Mouse (Mus musculus): Measurements from ENCODE around the gene Unc5cl.

Gene Unc5cl

GRCm38 (mm10) chr17:48454688-48455087 is at the start of gene Unc5cl:
Unc5cl (plus strand) TSS chr17:48454901.
- DNase-seq (ENCODE audit: low read depth), result no peak

DNA sequence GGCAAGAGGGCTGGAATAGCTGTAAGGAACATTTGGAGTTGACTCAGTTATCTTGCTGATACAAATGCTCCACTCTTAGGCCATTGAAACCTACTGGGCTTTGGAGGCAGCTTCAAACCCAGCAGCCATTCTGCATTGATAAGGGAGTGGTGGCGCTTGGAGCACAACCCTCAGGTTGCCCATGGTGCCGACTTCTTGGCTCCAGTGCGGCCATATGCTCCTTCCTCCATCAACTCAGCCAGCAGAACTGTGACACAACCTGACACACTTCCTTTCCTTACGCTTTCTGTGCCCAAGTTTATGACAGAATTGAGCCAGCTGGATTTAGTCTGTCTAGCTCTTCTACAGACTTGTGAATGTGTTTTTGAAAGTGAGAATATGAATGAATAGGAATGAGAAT is 47.5 kb upstream of the Unc5cl start:
- no peak for DNase-seq (ENCODE audit: low read depth)

DNA sequence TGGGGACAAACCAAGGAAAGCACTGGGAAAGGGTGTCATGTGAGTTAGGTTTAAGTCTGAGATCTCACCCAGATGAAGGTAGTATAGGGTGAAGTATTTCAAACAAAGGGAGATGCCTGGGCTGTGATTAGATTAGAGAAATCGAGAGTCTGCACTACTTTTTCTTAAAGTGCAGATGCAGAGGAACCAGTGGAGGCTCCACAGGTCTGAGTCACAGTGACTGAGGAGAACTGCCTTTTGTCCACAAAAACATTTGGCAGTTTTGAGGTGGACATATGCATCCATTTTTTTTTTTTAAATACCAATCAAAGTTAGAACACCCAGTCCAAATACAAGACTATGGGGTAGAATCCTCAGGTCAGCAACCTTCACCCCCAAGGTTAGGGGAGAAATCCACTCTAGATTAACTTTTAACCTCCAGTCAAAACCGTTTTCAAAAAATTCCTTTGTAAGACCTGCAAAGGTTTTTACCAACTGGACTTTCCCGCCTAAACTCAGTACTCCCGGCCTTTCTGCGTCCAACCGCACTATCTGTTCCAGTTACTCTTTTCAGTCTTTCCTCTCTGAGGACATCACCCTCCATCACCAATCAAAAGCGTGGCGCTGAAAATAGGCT is 46.7 kb upstream of the Unc5cl start:
- peak; percentile 51 for DNase-seq (ENCODE audit: low read depth)

DNA sequence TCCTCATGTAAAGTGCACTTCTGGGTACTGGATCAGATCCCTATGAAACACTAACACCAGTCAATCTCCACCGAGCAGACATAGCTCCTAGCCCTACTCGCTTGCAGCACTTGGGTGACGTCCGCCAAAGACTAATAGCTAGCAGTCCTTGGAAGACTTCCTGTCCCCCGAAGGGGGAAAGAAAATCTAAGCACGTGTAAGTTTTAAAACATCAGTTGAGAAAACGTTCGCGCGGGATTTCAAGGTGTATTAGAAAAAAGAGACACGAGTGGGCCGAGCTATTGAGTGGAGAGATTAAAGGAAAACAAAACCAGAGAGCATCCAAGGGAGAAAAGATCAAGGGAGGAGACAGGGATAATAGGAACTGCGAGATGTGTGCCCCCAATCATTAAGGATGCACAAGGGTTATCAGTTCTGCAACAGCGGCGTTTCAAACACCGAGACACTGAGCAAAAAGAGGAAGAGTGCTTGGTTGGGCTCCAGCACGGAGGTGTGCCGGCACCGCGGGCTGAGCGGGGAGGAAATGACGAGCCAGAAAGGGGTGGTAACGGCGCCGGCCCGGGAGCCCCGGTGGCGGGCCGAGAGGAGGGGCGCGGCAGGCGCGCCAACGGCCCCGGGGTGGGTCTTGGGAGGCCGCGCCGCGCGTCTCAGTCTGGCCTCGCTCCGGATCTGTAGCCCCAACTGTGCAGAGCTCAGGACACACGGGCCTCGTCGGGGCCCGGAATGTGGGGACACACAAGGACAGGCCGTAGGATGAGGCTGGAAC is 46.0 kb upstream of the Unc5cl start:
- DNase-seq (ENCODE audit: low read depth), result peak; percentile 85

DNA sequence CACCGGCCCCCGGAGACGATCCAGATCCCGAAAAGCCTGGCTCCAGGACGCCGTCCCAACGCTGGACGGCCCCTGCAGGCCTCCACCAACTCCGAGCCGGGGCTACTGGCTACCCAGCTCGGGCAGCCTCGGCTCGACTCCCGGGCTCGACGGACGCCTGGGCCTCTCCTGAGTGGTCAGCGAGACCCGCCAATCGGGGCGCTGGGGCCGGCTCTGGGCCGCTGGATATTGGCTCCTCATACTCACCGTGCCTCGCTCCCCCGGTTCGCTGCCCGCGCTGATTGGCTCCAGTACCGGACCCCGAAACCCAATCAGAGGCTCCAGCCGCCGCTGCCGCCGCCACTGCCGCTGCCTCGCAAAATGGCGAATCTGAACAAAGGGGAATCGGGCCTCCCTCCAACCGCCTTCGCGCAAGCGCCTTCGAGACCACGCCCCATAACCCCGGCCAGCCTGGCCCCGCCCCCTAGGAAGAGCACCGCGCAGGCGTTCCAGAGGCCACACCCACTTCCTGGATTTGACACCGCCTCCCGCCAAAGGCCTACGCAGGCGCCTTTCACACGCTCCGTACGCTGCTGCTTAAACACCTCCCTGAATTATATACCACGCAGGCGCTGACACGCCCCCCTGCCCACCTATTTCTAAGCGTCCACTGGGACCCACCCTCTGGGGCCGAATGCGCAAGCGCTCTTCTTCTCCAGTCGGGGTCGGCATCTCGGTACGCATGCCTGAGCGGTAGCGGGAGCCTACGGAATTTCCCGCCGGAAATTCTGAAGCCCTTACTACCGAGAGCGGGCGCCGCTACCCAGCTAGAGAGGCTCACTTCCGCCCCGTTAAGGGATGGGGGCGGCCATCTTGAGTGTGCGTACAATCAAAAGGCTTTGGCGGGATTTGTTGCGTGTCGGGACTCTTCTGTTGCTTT is 45.1 kb upstream of the Unc5cl start, which contains the start of the genes Nfya and Oard1:
Nfya (minus strand) TSS at position 527 of the 919 bp plus-strand sequence.
Oard1 (plus strand) TSS at position 635 of the 919 bp plus-strand sequence.
- peak; percentile 100 for DNase-seq (ENCODE audit: low read depth)

- DNase-seq (ENCODE audit: low read depth), result no peak
These were observed 44.4 kb upstream of the Unc5cl start for GRCm38 (mm10) chr17:48410299-48410785.

GRCm38 (mm10) chr17:48411241-48411640 is 43.5 kb upstream of the Unc5cl start:
- no peak for DNase-seq (ENCODE audit: low read depth)

- DNase-seq (ENCODE audit: low read depth), result peak; percentile 72
These were observed 38.7 kb upstream of the Unc5cl start for GRCm38 (mm10) chr17:48416011-48416410.

DNA sequence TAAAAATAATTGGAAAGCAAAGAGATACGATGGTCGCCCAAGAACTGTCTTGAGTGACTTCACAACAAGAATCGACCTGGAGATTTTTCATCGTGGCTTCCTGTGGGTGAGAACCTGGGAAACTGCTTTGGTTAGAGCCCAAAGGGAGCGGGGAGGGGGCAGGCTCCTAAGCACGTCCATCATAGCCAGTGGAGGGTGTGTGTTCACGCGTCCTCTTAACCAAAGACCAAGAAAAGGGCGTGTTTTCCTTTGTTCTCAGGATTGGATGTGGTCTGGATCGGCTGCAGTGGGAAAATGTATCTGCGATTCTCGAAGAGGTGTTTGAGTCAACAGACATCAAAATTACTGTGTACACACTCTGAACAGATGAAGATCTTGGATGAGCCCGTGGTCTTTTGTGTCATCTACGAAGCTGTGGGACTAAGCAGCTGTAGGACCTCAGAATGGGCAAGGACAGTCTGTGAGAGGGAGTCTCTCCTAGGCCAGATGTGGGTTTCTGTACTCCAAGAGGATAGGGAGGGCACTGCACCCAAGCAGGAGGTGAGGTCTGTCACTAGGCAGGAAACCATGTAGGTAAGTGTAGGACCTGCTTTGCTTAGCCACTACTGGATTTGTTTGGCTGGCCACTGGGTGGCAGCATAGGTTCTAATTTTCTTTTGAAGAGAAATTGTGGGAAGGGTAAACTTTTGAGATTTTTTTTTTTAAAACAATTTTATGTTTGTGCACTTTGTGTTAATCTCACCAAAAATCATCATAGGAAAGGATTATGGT is 38.1 kb upstream of the Unc5cl start:
- peak; percentile 77 for DNase-seq (ENCODE audit: low read depth)

- DNase-seq (ENCODE audit: low read depth), result no peak
These were observed 37.2 kb upstream of the Unc5cl start for GRCm38 (mm10) chr17:48417521-48417920.

- peak; percentile 89 for DNase-seq (ENCODE audit: low read depth)
These were observed 36.5 kb upstream of the Unc5cl start for GRCm38 (mm10) chr17:48418174-48418573.

- no peak for DNase-seq (ENCODE audit: low read depth)
These were observed 35.9 kb upstream of the Unc5cl start for GRCm38 (mm10) chr17:48418781-48419180.

- peak; percentile 51 for DNase-seq (ENCODE audit: low read depth)
These were observed 35.1 kb upstream of the Unc5cl start for GRCm38 (mm10) chr17:48419571-48419970.

DNA sequence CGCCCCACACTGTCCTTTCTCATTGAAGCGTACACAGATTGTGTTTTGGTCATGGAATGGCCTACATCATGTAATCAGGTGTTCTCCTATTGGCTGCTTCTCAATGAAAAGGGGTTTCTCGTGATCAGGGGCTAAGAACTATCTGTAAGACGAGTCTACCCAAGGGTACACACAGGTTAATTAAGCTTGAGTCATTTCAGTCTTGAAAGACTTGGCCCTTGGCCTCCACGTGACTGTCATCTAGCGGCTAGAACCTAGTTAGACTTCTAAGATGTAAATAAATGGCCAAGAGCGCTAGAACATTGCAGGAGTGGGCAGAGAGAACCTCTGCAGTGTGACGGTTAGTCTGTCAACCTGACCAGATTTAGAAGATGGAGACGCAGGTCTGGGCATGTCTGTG is 30.5 kb upstream of the Unc5cl start:
- no peak for DNase-seq (ENCODE audit: low read depth)

- peak; percentile 58 for DNase-seq (ENCODE audit: low read depth)
These were observed 28.7 kb upstream of the Unc5cl start for GRCm38 (mm10) chr17:48425823-48426612.

GRCm38 (mm10) chr17:48426991-48427750 is 27.5 kb upstream of the Unc5cl start:
- no peak for DNase-seq (ENCODE audit: low read depth)

- peak; percentile 59 for DNase-seq (ENCODE audit: low read depth)
These were observed 26.7 kb upstream of the Unc5cl start for GRCm38 (mm10) chr17:48427852-48428530.

DNA sequence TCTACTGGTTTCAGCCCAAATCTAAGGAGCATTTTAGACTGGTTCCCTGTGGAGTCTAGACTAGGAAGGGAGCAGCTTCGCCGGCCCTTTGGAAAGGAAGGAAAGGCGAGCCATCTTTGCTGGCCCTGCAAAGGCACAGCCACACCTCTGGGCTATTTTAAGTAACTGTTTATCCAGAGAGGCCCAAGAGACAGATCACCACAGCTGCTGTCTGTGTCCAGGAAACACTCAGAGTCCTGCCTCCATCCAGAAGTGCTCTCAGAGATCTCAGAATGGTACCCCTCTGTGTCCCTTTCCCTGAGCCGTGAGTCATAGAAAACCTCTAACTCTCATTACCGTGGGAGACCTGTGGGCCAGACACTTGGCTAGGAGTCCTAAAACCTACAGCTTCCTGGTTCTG is 24.3 kb upstream of the Unc5cl start:
- DNase-seq (ENCODE audit: low read depth), result no peak

DNA sequence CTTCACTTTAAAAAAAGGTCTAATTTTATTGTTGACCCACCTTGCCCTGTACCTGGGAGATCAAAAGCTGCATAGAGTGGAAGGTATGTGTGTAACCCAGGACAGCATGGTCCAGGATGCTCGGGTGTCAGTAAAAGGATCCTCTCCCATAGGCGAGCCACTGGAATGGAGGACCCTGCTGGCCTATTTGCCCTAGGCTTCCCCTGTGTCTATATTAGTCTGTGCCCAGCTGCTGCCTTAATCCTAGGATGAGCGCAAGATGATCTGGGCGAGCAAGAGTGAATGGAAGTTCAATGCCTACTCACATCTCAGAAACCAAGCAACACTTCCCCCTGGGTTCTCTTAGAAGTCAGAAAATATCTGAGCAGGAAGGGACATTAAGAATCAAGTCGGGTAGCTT is 23.6 kb upstream of the Unc5cl start:
- DNase-seq (ENCODE audit: low read depth), result no peak
